In genomic region chr13:9099289-9099688, GRCm38 (mm10) we compare ENCODE assay signal across 28 mouse cellular contexts. TPM values are rescaled to one million over a fixed set of nuclear protein-coding genes. Genes with fewer than 3 reads are reported as not detected.
DNase-seq lines count a peak whose midpoint lies in the region; ATAC-seq and TF ChIP-seq lines count a peak whose summit lies in the region.
"Had no signal": no experiment of that assay in that cellular context is flagged by ENCODE, and none has a peak within 500 bp of the region (broad histone marks: within the 10 kb centered on the region; RNA-seq: fewer than 3 reads in every experiment).

No protein-coding gene starts in this region.

- H3K4me1 ChIP-seq in lung, postnatal 0 days (ENCODE audit: insufficient read depth, low read depth, low read length), result peaks cover 12% of the 10 kb centered on the region; the same call in 1 of the 2 replicates
- H3K4me1 ChIP-seq in hindbrain, embryonic 16.5 days (ENCODE audit: control insufficient read depth, insufficient read depth, low read depth, low read length), result peaks cover 14% of the 10 kb centered on the region

- no peak overlapping the region; the same call in 1 of the 2 replicates for H3K4me3 ChIP-seq in lung, postnatal 0 days (ENCODE audit: low read depth, low read length)
- no peak overlapping the region for H3K4me3 ChIP-seq in hindbrain, embryonic 16.5 days (ENCODE audit: low read length)
- H3K4me3 ChIP-seq: forebrain, embryonic 10.5 days; heart, adult 2 months; heart, embryonic 15.5 days; hindbrain, embryonic 15.5 days; kidney, embryonic 15.5 days; limb, embryonic 13.5 days; midbrain, embryonic 10.5 days had no signal

- H3K27me3 ChIP-seq in lung, postnatal 0 days (replicated peaks; ENCODE audit: insufficient read depth, low read length), result no peaks in the 10 kb centered on the region
- no peaks in the 10 kb centered on the region for H3K27me3 ChIP-seq in hindbrain, embryonic 16.5 days (replicated peaks; ENCODE audit: control insufficient read depth, insufficient read depth, low read length)
- H3K27me3 ChIP-seq: heart, embryonic 15.5 days; hindbrain, embryonic 15.5 days; kidney, embryonic 15.5 days; limb, embryonic 13.5 days; Patski had no signal

- 0 out of 2 replicates have a peak overlapping the region, but pooled peaks have one; percentile 8 for H3K27ac ChIP-seq in lung, postnatal 0 days (ENCODE audit: low read length)
- no peak overlapping the region for H3K27ac ChIP-seq in hindbrain, embryonic 16.5 days (ENCODE audit: low read depth, low read length)
- H3K27ac ChIP-seq: forebrain, embryonic 10.5 days; heart, adult 2 months; heart, embryonic 15.5 days; hindbrain, embryonic 15.5 days; kidney, embryonic 15.5 days; limb, embryonic 13.5 days; midbrain, embryonic 10.5 days had no signal

- H3K9me3 ChIP-seq in lung, postnatal 0 days (ENCODE audit: low read length), result no peaks in the 10 kb centered on the region
- no peaks in the 10 kb centered on the region for H3K9me3 ChIP-seq in hindbrain, embryonic 16.5 days (ENCODE audit: control insufficient read depth, low read length)
- H3K9me3 ChIP-seq: forebrain, embryonic 10.5 days; heart, embryonic 15.5 days; hindbrain, embryonic 15.5 days; kidney, embryonic 15.5 days; limb, embryonic 13.5 days; midbrain, embryonic 10.5 days had no signal

- DNase-seq in lung, postnatal 0 days (ENCODE audit: low spot score), result peak; percentile 46
- DNase-seq in lung, adult 18-20 months, result no peak
- DNase-seq in Muller cell, postnatal 12 days (ENCODE audit: inconsistent ontology term), result peak; percentile 43
- no peak for DNase-seq in right cerebral cortex, adult 2 months (ENCODE audit: low spot score in 2 of 2)
- no peak for DNase-seq in T-cell, adult 2 months (ENCODE audit: low spot score)
- DNase-seq: adrenal gland, adult 2 months; cerebellum, adult 11-12 months; cerebellum, postnatal 10 days; gastrocnemius, postnatal 14 days; heart, adult 2 months; heart, postnatal 4 days; kidney, adult 11 months; kidney, postnatal 36 days; layer of hippocampus, postnatal 36 days; lung, embryonic 14.5 days; lung, postnatal 4 days; right cerebral cortex, postnatal 14 days; thymus, postnatal 36 days had no signal

- ATAC-seq in lung, postnatal 0 days, result peak; percentile 10; the same call in 1 of the 2 replicates
- 0 out of 2 replicates have a peak, but pooled peaks have one; percentile 9 for ATAC-seq in neutrophil, adult 5-6 weeks (ENCODE audit: extremely low read depth, insufficient number of reproducible peaks, low FRiP score, poor library complexity, severe bottlenecking)
- ATAC-seq in hindbrain, embryonic 16.5 days, result no peak
- ATAC-seq: forebrain, embryonic 16.5 days; Patski had no signal

- H3K4me2 ChIP-seq in lung, postnatal 0 days (replicated peaks; ENCODE audit: low read depth, low read length), result no peak overlapping the region
- H3K4me2 ChIP-seq in hindbrain, embryonic 16.5 days (ENCODE audit: low read length), result no peak overlapping the region
- H3K4me2 ChIP-seq: heart, embryonic 15.5 days; hindbrain, embryonic 15.5 days; kidney, embryonic 15.5 days; limb, embryonic 13.5 days; lung, embryonic 14.5 days had no signal

- H3K36me3 ChIP-seq in lung, postnatal 0 days (ENCODE audit: insufficient read depth, low read length), result no peaks in the 10 kb centered on the region
- no peaks in the 10 kb centered on the region for H3K36me3 ChIP-seq in hindbrain, embryonic 16.5 days (ENCODE audit: control insufficient read depth, insufficient read depth, low read length)
- H3K36me3 ChIP-seq: heart, embryonic 15.5 days; hindbrain, embryonic 15.5 days; kidney, embryonic 15.5 days; limb, embryonic 13.5 days; midbrain, embryonic 10.5 days had no signal

- no peak for TF ChIP-seq CTCF in lung, postnatal 0 days (IDR thresholded peaks at IDR 0.05)

- no peak overlapping the region for H3K9ac ChIP-seq in lung, postnatal 0 days (replicated peaks; ENCODE audit: low read depth)
- H3K9ac ChIP-seq in hindbrain, embryonic 16.5 days (ENCODE audit: low read depth, low read length), result no peak overlapping the region
- H3K9ac ChIP-seq: heart, embryonic 15.5 days; hindbrain, embryonic 15.5 days; kidney, embryonic 15.5 days; limb, embryonic 13.5 days; lung, embryonic 14.5 days had no signal

- no peak for TF ChIP-seq EP300 in lung, postnatal 0 days (IDR thresholded peaks at IDR 0.05)

- WGBS in lung, postnatal 0 days, result 56% methylated on average over 5 of the region's 5 CpGs
- 69% methylated on average over 5 of the region's 5 CpGs for WGBS in hindbrain, embryonic 16.5 days

RNA-seq across cellular contexts. Expression of gene Larp4b, which starts 5.6 kb away (rescaled TPM):
- polyA plus RNA-seq in lung, postnatal 0 days (2015; fragmentation: Nextera tagmentation; extraction: Ambion mirVana), result 27.2 and 27.7 TPM in 2 replicates
- total RNA-seq in neutrophil, adult 5-6 weeks (2017), result 81.3 and 81.6 TPM in 2 replicates
- 35.0 and 39.2 TPM in 2 replicates for polyA plus RNA-seq in hindbrain, embryonic 16.5 days (2015; fragmentation: Nextera tagmentation; extraction: Ambion mirVana)

Comparison
In these comparisons a context has a peak if more than half of its experiments do, and no peak if none do; other contexts are left out.
1. DNase-seq: peak in lung, postnatal 0 days (single experiment) and Muller cell, postnatal 12 days (single experiment); none in lung, adult 18-20 months (0 of 2), right cerebral cortex, adult 2 months (0 of 2) and T-cell, adult 2 months (single experiment).